Mouse (Mus musculus): Measurements from ENCODE around the gene Gal3st2c. TPM values are rescaled to one million over a fixed set of nuclear protein-coding genes. Genes with fewer than 3 reads are reported as not detected.
"Not testable (repeated sequence)": the region's sequence is repeated elsewhere in the genome, so short reads cannot be mapped to it uniquely, and the experiment has no call there.

Gene Gal3st2c
- total and polyA plus RNA-seq, 2 experiments from 2014 or later = 0.14 to 0.99 TPM

- Histone ChIP-seq H3K4me2 (ENCODE audit: low read depth, low read length) (no peak overlapping the region), H3K27ac (ENCODE audit: low read depth) (no peak overlapping the region), H3K4me1 (ENCODE audit: control insufficient read depth, insufficient read depth) (no peaks in the 10 kb centered on the region), H3K9me3 (replicated peaks; ENCODE audit: control insufficient read depth, low read length) (no peaks in the 10 kb centered on the region), H3K36me3 (replicated peaks; ENCODE audit: control insufficient read depth, insufficient read depth, low read length) (no peaks in the 10 kb centered on the region), H3K9ac (replicated peaks; ENCODE audit: low read depth, low read length) (no peak overlapping the region), H3K27me3 (ENCODE audit: control insufficient read depth, insufficient read depth, low read length) (no peaks in the 10 kb centered on the region), H3K4me3 (ENCODE audit: low read depth, low read length) (no peak overlapping the region)
- ATAC-seq (ENCODE audit: insufficient read depth, low read depth) (no peak), DNase-seq (ENCODE audit: low spot score) (no peak)
- TF ChIP-seq EP300 (IDR thresholded peaks at IDR 0.05; ENCODE audit: low read depth) (no peak), CTCF (IDR thresholded peaks at IDR 0.05; ENCODE audit: low read depth) (no peak)
- WGBS = 51% methylated on average over 7 of the region's 7 CpGs
Observed at GRCm38 (mm10) chr1:94053530-94054216, 63.4 kb downstream of the Gal3st2c start.

- Histone ChIP-seq H3K4me2 (ENCODE audit: low read depth, low read length) (no peak overlapping the region), H3K4me3 (ENCODE audit: low read depth, low read length) (no peak overlapping the region), H3K27me3 (ENCODE audit: control insufficient read depth, insufficient read depth, low read length) (no peaks in the 10 kb centered on the region), H3K27ac (ENCODE audit: low read depth) (no peak overlapping the region), H3K36me3 (replicated peaks; ENCODE audit: control insufficient read depth, insufficient read depth, low read length) (no peaks in the 10 kb centered on the region), H3K9ac (replicated peaks; ENCODE audit: low read depth, low read length) (no peak overlapping the region), H3K4me1 (ENCODE audit: control insufficient read depth, insufficient read depth) (no peaks in the 10 kb centered on the region), H3K9me3 (replicated peaks; ENCODE audit: control insufficient read depth, low read length) (no peaks in the 10 kb centered on the region)
- ATAC-seq (ENCODE audit: insufficient read depth, low read depth) (no peak), DNase-seq (ENCODE audit: low spot score) (no peak)
- TF ChIP-seq EP300 (IDR thresholded peaks at IDR 0.05; ENCODE audit: low read depth) = no peak
- TF ChIP-seq CTCF (IDR thresholded peaks at IDR 0.05; ENCODE audit: low read depth) = no peak
- WGBS = 68% methylated on average over 1 of the region's 1 CpGs
Observed at GRCm38 (mm10) chr1:94054481-94054880, 64.2 kb downstream of the Gal3st2c start.

- WGBS = 35% methylated on average over 3 of the region's 3 CpGs
- TF ChIP-seq EP300 (IDR thresholded peaks at IDR 0.05; ENCODE audit: low read depth) (no peak), CTCF (IDR thresholded peaks at IDR 0.05; ENCODE audit: low read depth) (no peak)
- Histone ChIP-seq H3K36me3 (replicated peaks; ENCODE audit: control insufficient read depth, insufficient read depth, low read length) (no peaks in the 10 kb centered on the region), H3K27me3 (ENCODE audit: control insufficient read depth, insufficient read depth, low read length) (no peaks in the 10 kb centered on the region), H3K4me2 (ENCODE audit: low read depth, low read length) (no peak overlapping the region), H3K27ac (ENCODE audit: low read depth) (no peak overlapping the region), H3K4me3 (ENCODE audit: low read depth, low read length) (no peak overlapping the region), H3K9ac (replicated peaks; ENCODE audit: low read depth, low read length) (no peak overlapping the region), H3K9me3 (replicated peaks; ENCODE audit: control insufficient read depth, low read length) (no peaks in the 10 kb centered on the region), H3K4me1 (ENCODE audit: control insufficient read depth, insufficient read depth) (no peaks in the 10 kb centered on the region)
- no peak for DNase-seq (ENCODE audit: low spot score)
- no peak for ATAC-seq (ENCODE audit: insufficient read depth, low read depth)
Observed at GRCm38 (mm10) chr1:94055966-94056365, 65.7 kb downstream of the Gal3st2c start.

DNA sequence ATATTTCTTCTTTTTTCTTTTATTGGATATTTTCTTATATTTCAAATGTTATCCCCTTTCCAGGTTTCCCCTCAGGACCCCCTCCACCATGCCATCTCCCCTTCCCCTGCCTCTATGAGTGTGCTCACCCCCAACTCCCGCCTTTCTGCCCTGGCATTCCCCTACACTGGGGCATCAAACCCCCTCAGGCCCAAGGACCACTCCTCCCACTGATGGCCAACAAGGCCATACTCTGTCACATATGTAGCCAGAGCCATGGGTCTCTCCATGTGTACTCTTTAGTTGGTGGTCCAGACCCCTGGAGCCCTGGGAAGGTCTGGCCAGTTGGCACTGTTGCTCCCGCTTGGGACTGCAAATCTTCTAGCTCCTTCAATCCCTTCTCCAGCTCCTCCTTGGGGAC is 67.1 kb downstream of the Gal3st2c start:
- H3K4me1 ChIP-seq (ENCODE audit: control insufficient read depth, insufficient read depth) = no peaks in the 10 kb centered on the region
- H3K4me2 ChIP-seq (ENCODE audit: low read depth, low read length) = no peak overlapping the region
- TF ChIP-seq EP300 (IDR thresholded peaks at IDR 0.05; ENCODE audit: low read depth) = no peak
- no peak for TF ChIP-seq CTCF (IDR thresholded peaks at IDR 0.05; ENCODE audit: low read depth)
- no peaks in the 10 kb centered on the region for H3K27me3 ChIP-seq (ENCODE audit: control insufficient read depth, insufficient read depth, low read length)
- H3K27ac ChIP-seq (ENCODE audit: low read depth) = no peak overlapping the region
- DNase-seq (ENCODE audit: low spot score) (no peak), ATAC-seq (ENCODE audit: insufficient read depth, low read depth) (no peak)
- H3K4me3 ChIP-seq (ENCODE audit: low read depth, low read length) = no peak overlapping the region
- no peaks in the 10 kb centered on the region for H3K9me3 ChIP-seq (replicated peaks; ENCODE audit: control insufficient read depth, low read length)
- WGBS = 88% methylated on average over 2 of the region's 2 CpGs
- no peak overlapping the region for H3K9ac ChIP-seq (replicated peaks; ENCODE audit: low read depth, low read length)
- H3K36me3 ChIP-seq (replicated peaks; ENCODE audit: control insufficient read depth, insufficient read depth, low read length) = no peaks in the 10 kb centered on the region

DNA sequence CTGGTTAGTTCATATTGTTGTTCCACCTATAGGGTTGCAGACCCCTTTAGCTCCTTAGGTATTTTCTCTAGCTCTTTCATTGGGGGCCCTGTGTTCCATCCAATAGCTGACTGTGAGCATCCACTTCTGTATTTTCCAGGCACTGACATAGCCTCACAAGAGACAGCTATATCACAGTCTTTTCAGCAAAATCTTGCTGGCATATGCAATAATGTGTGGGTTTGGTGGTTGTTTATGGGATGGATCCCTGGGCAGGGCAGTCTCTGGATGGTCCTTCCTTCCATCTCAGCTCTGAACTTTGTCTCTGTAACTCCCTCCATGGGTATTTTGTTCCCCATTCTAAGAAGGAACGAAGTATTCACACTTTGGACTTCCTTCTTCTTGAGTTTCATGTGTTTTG is 68.0 kb downstream of the Gal3st2c start:
- H3K4me3 ChIP-seq (ENCODE audit: low read depth, low read length); H3K9ac ChIP-seq (replicated peaks; ENCODE audit: low read depth, low read length); DNase-seq (ENCODE audit: low spot score); H3K27me3 ChIP-seq (ENCODE audit: control insufficient read depth, insufficient read depth, low read length); H3K4me1 ChIP-seq (ENCODE audit: control insufficient read depth, insufficient read depth); ATAC-seq (ENCODE audit: insufficient read depth, low read depth); H3K4me2 ChIP-seq (ENCODE audit: low read depth, low read length); H3K9me3 ChIP-seq (replicated peaks; ENCODE audit: control insufficient read depth, low read length); H3K27ac ChIP-seq (ENCODE audit: low read depth); H3K36me3 ChIP-seq (replicated peaks; ENCODE audit: control insufficient read depth, insufficient read depth, low read length): not testable (repeated sequence)
- 77% methylated on average over 1 of the region's 1 CpGs for WGBS

Other genes with a start within 250 kb of the Gal3st2c start
- 22.3 and 47.8 TPM in 2 replicates for gene Atg4b, start 239.0 kb upstream of the Gal3st2c start, total RNA-seq (2014; rRNA removed; ENCODE audit: low replicate concordance)
- 50.3 and 61.1 TPM in 2 replicates for gene Atg4b, start 239.0 kb upstream of the Gal3st2c start, polyA plus RNA-seq (2015; fragmentation: Nextera tagmentation; extraction: Ambion mirVana)
- 57.2 and 81.4 TPM in 2 replicates for gene Thap4, start 235.6 kb upstream of the Gal3st2c start, total RNA-seq (2014; rRNA removed; ENCODE audit: low replicate concordance)
- 53.9 and 56.7 TPM in 2 replicates for gene Thap4, start 235.6 kb upstream of the Gal3st2c start, polyA plus RNA-seq (2015; fragmentation: Nextera tagmentation; extraction: Ambion mirVana)
- 45.6 and 58.7 TPM in 2 replicates for gene Dtymk, start 188.6 kb upstream of the Gal3st2c start, total RNA-seq (2014; rRNA removed; ENCODE audit: low replicate concordance)
- 86.7 and 94.8 TPM in 2 replicates for gene Dtymk, start 188.6 kb upstream of the Gal3st2c start, polyA plus RNA-seq (2015; fragmentation: Nextera tagmentation; extraction: Ambion mirVana)
- 5.1 and 9.9 TPM in 2 replicates for gene Ing5, start 186.5 kb upstream of the Gal3st2c start, total RNA-seq (2014; rRNA removed; ENCODE audit: low replicate concordance)
- 5.8 and 6.4 TPM in 2 replicates for gene Ing5, start 186.5 kb upstream of the Gal3st2c start, polyA plus RNA-seq (2015; fragmentation: Nextera tagmentation; extraction: Ambion mirVana)
- gene D2hgdh, start 165.6 kb upstream of the Gal3st2c start, total RNA-seq (2014; rRNA removed; ENCODE audit: low replicate concordance) = 23.8 and 32.0 TPM in 2 replicates
- gene D2hgdh, start 165.6 kb upstream of the Gal3st2c start, polyA plus RNA-seq (2015; fragmentation: Nextera tagmentation; extraction: Ambion mirVana) = 13.9 and 15.4 TPM in 2 replicates
- not detected in 2 replicates for gene Gal3st2, start 129.2 kb upstream of the Gal3st2c start, total RNA-seq (2014; rRNA removed; ENCODE audit: low replicate concordance)
- gene Gal3st2, start 129.2 kb upstream of the Gal3st2c start, polyA plus RNA-seq (2015; fragmentation: Nextera tagmentation; extraction: Ambion mirVana) = 0.07 TPM in 1 of 2 replicates, not detected in the other
- 0.73 TPM in 1 of 2 replicates, not detected in the other for gene Gal3st2b, start 72.2 kb upstream of the Gal3st2c start, total RNA-seq (2014; rRNA removed; ENCODE audit: low replicate concordance)
- gene Gal3st2b, start 72.2 kb upstream of the Gal3st2c start, polyA plus RNA-seq (2015; fragmentation: Nextera tagmentation; extraction: Ambion mirVana) = 0.10 and 0.12 TPM in 2 replicates
- gene Neu4, start 29.9 kb downstream of the Gal3st2c start, total RNA-seq (2014; rRNA removed; ENCODE audit: low replicate concordance) = not detected in 2 replicates
- gene Neu4, start 29.9 kb downstream of the Gal3st2c start, polyA plus RNA-seq (2015; fragmentation: Nextera tagmentation; extraction: Ambion mirVana) = not detected in 2 replicates
- not detected in 2 replicates for gene Pdcd1, start 62.0 kb downstream of the Gal3st2c start, total RNA-seq (2014; rRNA removed; ENCODE audit: low replicate concordance)
- gene Pdcd1, start 62.0 kb downstream of the Gal3st2c start, polyA plus RNA-seq (2015; fragmentation: Nextera tagmentation; extraction: Ambion mirVana) = 0.05 and 0.10 TPM in 2 replicates

Data from heart, postnatal 0 days (tissue).